Mouse (Mus musculus): ENCODE results near the gene Aox2.

DNA sequence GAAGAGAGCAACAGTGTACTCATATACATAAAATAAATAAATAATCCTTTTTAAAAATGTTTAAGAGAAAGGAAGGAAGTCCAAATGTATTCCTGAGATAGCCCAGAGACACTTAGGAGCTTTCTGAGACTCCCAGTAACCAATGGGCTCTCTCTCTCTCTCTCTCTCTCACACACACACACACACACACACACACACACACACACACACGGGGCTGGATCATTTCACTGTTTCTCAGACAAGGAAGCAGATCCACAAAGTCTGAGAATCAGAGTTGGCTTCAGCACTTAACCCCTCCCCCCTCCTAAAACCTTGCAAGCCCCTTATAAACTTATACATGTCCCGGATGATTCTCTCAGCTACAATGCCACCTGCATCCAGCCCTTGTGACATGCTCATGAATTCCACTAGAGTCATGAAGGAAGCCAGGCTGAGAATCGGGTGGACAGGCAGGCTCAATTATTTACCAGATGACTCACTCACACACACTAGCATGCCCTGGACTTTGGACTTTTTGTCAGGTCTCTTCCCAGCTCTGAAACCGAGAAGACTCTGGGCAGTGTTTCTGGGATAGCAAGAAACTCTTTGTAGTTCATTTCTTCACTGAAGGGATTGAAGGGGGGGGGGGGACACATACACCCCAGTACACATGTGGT is 75.2 kb downstream of the Aox2 start:
- no peak for TF ChIP-seq CTCF (IDR thresholded peaks at IDR 0.05; ENCODE audit: borderline replicate concordance, insufficient read depth, low read length)
- no peak for TF ChIP-seq POLR2A (IDR thresholded peaks at IDR 0.05; ENCODE audit: low read depth, low read length)
